Mouse (Mus musculus): ENCODE results near the gene Itpr1. TPM values are rescaled to one million over a fixed set of nuclear protein-coding genes. Genes with fewer than 3 reads are reported as not detected.

Gene Itpr1
- polyA plus RNA-seq, 1 experiment from 2014 or later: 3.3 TPM

GRCm38 (mm10) chr6:108493753-108494152 lies 280.9 kb downstream of the Itpr1 start:
- 75% methylated on average over 16 of the region's 16 CpGs for WGBS
- no peak; the same call in 1 of the 2 replicates for ATAC-seq (ENCODE audit: low FRiP score)

GRCm38 (mm10) chr6:108494185-108494804 lies 281.4 kb downstream of the Itpr1 start:
- Histone ChIP-seq H3K9me3 (replicated peaks) (no peaks in the 10 kb centered on the region), H3K4me3 (replicated peaks) (no peak overlapping the region), H3K9ac (replicated peaks) (no peak overlapping the region), H3K27ac (replicated peaks) (0 out of 2 replicates have a peak overlapping the region, but pooled peaks have one; percentile 18), H3K36me3 (no peaks in the 10 kb centered on the region), H3K27me3 (replicated peaks) (no peaks in the 10 kb centered on the region), H3K4me1 (peaks cover 11% of the 10 kb centered on the region), H3K4me2 (no peak overlapping the region)
- WGBS: 41% methylated on average over 10 of the region's 10 CpGs
- ATAC-seq (ENCODE audit: low FRiP score): peak; percentile 45; the same call in 1 of the 2 replicates

More at GRCm38 (mm10) chr6:108493753-108494152, 280.9 kb downstream of the Itpr1 start:
- Histone ChIP-seq H3K4me1 (peaks cover 11% of the 10 kb centered on the region), H3K9me3 (replicated peaks) (no peaks in the 10 kb centered on the region), H3K36me3 (no peaks in the 10 kb centered on the region), H3K9ac (replicated peaks) (no peak overlapping the region), H3K4me2 (no peak overlapping the region), H3K4me3 (replicated peaks) (no peak overlapping the region), H3K27ac (replicated peaks) (no peak overlapping the region), H3K27me3 (replicated peaks) (no peaks in the 10 kb centered on the region)

- WGBS: 89% methylated on average over 6 of the region's 6 CpGs
- Histone ChIP-seq H3K9ac (replicated peaks) (no peak overlapping the region), H3K4me3 (replicated peaks) (no peak overlapping the region), H3K9me3 (replicated peaks) (no peaks in the 10 kb centered on the region), H3K4me2 (no peak overlapping the region), H3K27me3 (replicated peaks) (no peaks in the 10 kb centered on the region), H3K36me3 (no peaks in the 10 kb centered on the region), H3K4me1 (peaks cover 11% of the 10 kb centered on the region), H3K27ac (replicated peaks) (no peak overlapping the region)
- ATAC-seq (ENCODE audit: low FRiP score): no peak
These were observed 282.1 kb downstream of the Itpr1 start for GRCm38 (mm10) chr6:108494994-108495393.

GRCm38 (mm10) chr6:108498070-108498469 lies 285.2 kb downstream of the Itpr1 start:
- WGBS: 87% methylated on average over 7 of the region's 7 CpGs

GRCm38 (mm10) chr6:108503651-108504050 lies 290.8 kb downstream of the Itpr1 start:
- Histone ChIP-seq H3K27me3 (replicated peaks) (no peaks in the 10 kb centered on the region), H3K9me3 (replicated peaks) (no peaks in the 10 kb centered on the region), H3K4me2 (no peak overlapping the region), H3K9ac (replicated peaks) (no peak overlapping the region), H3K27ac (replicated peaks) (no peak overlapping the region), H3K36me3 (no peaks in the 10 kb centered on the region), H3K4me1 (no peaks in the 10 kb centered on the region), H3K4me3 (replicated peaks) (no peak overlapping the region)
- 90% methylated on average over 5 of the region's 5 CpGs for WGBS
- no peak for ATAC-seq (ENCODE audit: low FRiP score)

More at GRCm38 (mm10) chr6:108498070-108498469, 285.2 kb downstream of the Itpr1 start:
- Histone ChIP-seq H3K27ac (replicated peaks) (no peak overlapping the region), H3K9me3 (replicated peaks) (no peaks in the 10 kb centered on the region), H3K4me2 (no peak overlapping the region), H3K27me3 (replicated peaks) (no peaks in the 10 kb centered on the region), H3K9ac (replicated peaks) (no peak overlapping the region), H3K4me1 (peaks cover 11% of the 10 kb centered on the region), H3K36me3 (no peaks in the 10 kb centered on the region), H3K4me3 (replicated peaks) (no peak overlapping the region)
- ATAC-seq (ENCODE audit: low FRiP score): no peak

- H3K4me2 ChIP-seq: no peak overlapping the region
These were observed 291.8 kb downstream of the Itpr1 start for GRCm38 (mm10) chr6:108504717-108505116.

GRCm38 (mm10) chr6:108506161-108506560 lies 293.3 kb downstream of the Itpr1 start:
- H3K4me3 ChIP-seq (replicated peaks): no peak overlapping the region
- H3K4me2 ChIP-seq: no peak overlapping the region
- H3K27me3 ChIP-seq (replicated peaks): no peaks in the 10 kb centered on the region
- WGBS: 96% methylated on average over 3 of the region's 3 CpGs
- no peak for ATAC-seq (ENCODE audit: low FRiP score)
- no peaks in the 10 kb centered on the region for H3K36me3 ChIP-seq
- H3K9me3 ChIP-seq (replicated peaks): no peaks in the 10 kb centered on the region
- no peak overlapping the region for H3K9ac ChIP-seq (replicated peaks)
- no peak overlapping the region for H3K27ac ChIP-seq (replicated peaks)
- H3K4me1 ChIP-seq: no peaks in the 10 kb centered on the region

More at GRCm38 (mm10) chr6:108504717-108505116, 291.8 kb downstream of the Itpr1 start:
- H3K27me3 ChIP-seq (replicated peaks): no peaks in the 10 kb centered on the region
- H3K36me3 ChIP-seq: no peaks in the 10 kb centered on the region
- no peak overlapping the region for H3K9ac ChIP-seq (replicated peaks)
- H3K27ac ChIP-seq (replicated peaks): no peak overlapping the region
- 87% methylated on average over 7 of the region's 7 CpGs for WGBS
- no peak for ATAC-seq (ENCODE audit: low FRiP score)
- no peak overlapping the region for H3K4me3 ChIP-seq (replicated peaks)
- H3K4me1 ChIP-seq: no peaks in the 10 kb centered on the region
- H3K9me3 ChIP-seq (replicated peaks): no peaks in the 10 kb centered on the region

GRCm38 (mm10) chr6:108507337-108507736 lies 294.4 kb downstream of the Itpr1 start:
- Histone ChIP-seq H3K4me2 (no peak overlapping the region), H3K27me3 (replicated peaks) (no peaks in the 10 kb centered on the region), H3K9me3 (replicated peaks) (no peaks in the 10 kb centered on the region), H3K4me1 (no peaks in the 10 kb centered on the region), H3K4me3 (replicated peaks) (no peak overlapping the region), H3K9ac (replicated peaks) (no peak overlapping the region), H3K36me3 (no peaks in the 10 kb centered on the region), H3K27ac (replicated peaks) (no peak overlapping the region)
- 97% methylated on average over 3 of the region's 3 CpGs for WGBS
- no peak for ATAC-seq (ENCODE audit: low FRiP score)

- Histone ChIP-seq H3K9ac (replicated peaks) (no peak overlapping the region), H3K4me1 (no peaks in the 10 kb centered on the region), H3K9me3 (replicated peaks) (no peaks in the 10 kb centered on the region), H3K4me2 (no peak overlapping the region), H3K27ac (replicated peaks) (no peak overlapping the region), H3K4me3 (replicated peaks) (no peak overlapping the region), H3K27me3 (replicated peaks) (no peaks in the 10 kb centered on the region), H3K36me3 (no peaks in the 10 kb centered on the region)
- ATAC-seq (ENCODE audit: low FRiP score): no peak
- WGBS: 87% methylated on average over 2 of the region's 2 CpGs
These were observed 296.4 kb downstream of the Itpr1 start for GRCm38 (mm10) chr6:108509320-108509719.

- H3K36me3 ChIP-seq: no peaks in the 10 kb centered on the region
- no peaks in the 10 kb centered on the region for H3K4me1 ChIP-seq
- no peak for ATAC-seq (ENCODE audit: low FRiP score)
- H3K27ac ChIP-seq (replicated peaks): no peak overlapping the region
- WGBS: 66% methylated on average over 9 of the region's 9 CpGs
- no peak overlapping the region for H3K4me3 ChIP-seq (replicated peaks)
- H3K9me3 ChIP-seq (replicated peaks): no peaks in the 10 kb centered on the region
- no peak overlapping the region for H3K9ac ChIP-seq (replicated peaks)
- no peak overlapping the region for H3K4me2 ChIP-seq
- H3K27me3 ChIP-seq (replicated peaks): no peaks in the 10 kb centered on the region
These were observed 297.2 kb downstream of the Itpr1 start for GRCm38 (mm10) chr6:108510101-108510500.

- H3K27me3 ChIP-seq (replicated peaks): no peaks in the 10 kb centered on the region
- no peak overlapping the region for H3K9ac ChIP-seq (replicated peaks)
- H3K9me3 ChIP-seq (replicated peaks): no peaks in the 10 kb centered on the region
- H3K27ac ChIP-seq (replicated peaks): no peak overlapping the region
- no peak overlapping the region for H3K4me2 ChIP-seq
- no peaks in the 10 kb centered on the region for H3K4me1 ChIP-seq
- no peak for ATAC-seq (ENCODE audit: low FRiP score)
- 60% methylated on average over 3 of the region's 3 CpGs for WGBS
- H3K36me3 ChIP-seq: no peaks in the 10 kb centered on the region
- no peak overlapping the region for H3K4me3 ChIP-seq (replicated peaks)
These were observed 299.2 kb downstream of the Itpr1 start for GRCm38 (mm10) chr6:108512097-108512496.

- Histone ChIP-seq H3K9me3 (replicated peaks) (no peaks in the 10 kb centered on the region), H3K4me1 (no peaks in the 10 kb centered on the region), H3K4me3 (replicated peaks) (no peak overlapping the region), H3K27me3 (replicated peaks) (no peaks in the 10 kb centered on the region), H3K36me3 (no peaks in the 10 kb centered on the region), H3K27ac (replicated peaks) (no peak overlapping the region), H3K9ac (replicated peaks) (no peak overlapping the region), H3K4me2 (no peak overlapping the region)
- ATAC-seq (ENCODE audit: low FRiP score): no peak
- 85% methylated on average over 9 of the region's 9 CpGs for WGBS
These were observed 300.1 kb downstream of the Itpr1 start for GRCm38 (mm10) chr6:108512994-108513393.

Measured in neural tube, embryonic 15.5 days (tissue).